Mouse (Mus musculus) midbrain, embryonic 10.5 days (tissue): ENCODE results near the gene BC049352. TPM values are rescaled to one million over a fixed set of nuclear protein-coding genes. Genes with fewer than 3 reads are reported as not detected.

Experiments used
- DNase-seq: peaks from one replicate; pipeline ENCODE4 v3.0.0-alpha.2; 2017; ENCODE audit warnings: low spot score
- H3K27ac ChIP-seq: fragments of 300-500 bp; sonication (generic); replicated peaks from 2 replicates; pipeline ENCODE4 v1.5.1; 2016; ENCODE audit warnings: mild to moderate bottlenecking
- H3K27me3 ChIP-seq: fragments of 300-500 bp; sonication (generic); 2 replicates; pipeline ENCODE4 v1.6.1; 2016; ENCODE audit warnings: low read depth, mild to moderate bottlenecking; ENCODE audit not compliant: poor library complexity, severe bottlenecking
- H3K36me3 ChIP-seq: fragments of 300-500 bp; sonication (generic); 2 replicates; pipeline ENCODE4 v1.6.1; 2016; ENCODE audit warnings: mild to moderate bottlenecking, moderate library complexity
- H3K4me1 ChIP-seq: fragments of 300-500 bp; sonication (generic); 2 replicates; pipeline ENCODE4 v1.6.1; 2016
- H3K4me3 ChIP-seq: fragments of 300-500 bp; sonication (generic); 2 replicates; pipeline ENCODE4 v1.5.1; 2016; ENCODE audit warnings: mild to moderate bottlenecking, moderate library complexity
- H3K9me3 ChIP-seq: fragments of 300-500 bp; sonication (generic); replicated peaks from 2 replicates; pipeline ENCODE4 v1.6.1; 2016; ENCODE audit warnings: mild to moderate bottlenecking
- WGBS: fragments of 180-500 bp; shearing (Covaris S2); methylation state at CpG from one replicate; pipeline ENCODE4 v1.1.7; 2016; 5-methylcytosine and 5-hydroxymethylcytosine counted together
- polyA plus RNA-seq: library from polyadenylated mRNA; unstranded; fragments of >200 nt; fragmentation: Nextera tagmentation; extraction: Ambion mirVana; gene quantifications from 2 replicates; pipeline ENCODE4 v1.2.1, GENCODE M21; 2016

BC049352 gene
- polyA plus RNA-seq, 1 experiment from 2014 or later = not detected

DNA sequence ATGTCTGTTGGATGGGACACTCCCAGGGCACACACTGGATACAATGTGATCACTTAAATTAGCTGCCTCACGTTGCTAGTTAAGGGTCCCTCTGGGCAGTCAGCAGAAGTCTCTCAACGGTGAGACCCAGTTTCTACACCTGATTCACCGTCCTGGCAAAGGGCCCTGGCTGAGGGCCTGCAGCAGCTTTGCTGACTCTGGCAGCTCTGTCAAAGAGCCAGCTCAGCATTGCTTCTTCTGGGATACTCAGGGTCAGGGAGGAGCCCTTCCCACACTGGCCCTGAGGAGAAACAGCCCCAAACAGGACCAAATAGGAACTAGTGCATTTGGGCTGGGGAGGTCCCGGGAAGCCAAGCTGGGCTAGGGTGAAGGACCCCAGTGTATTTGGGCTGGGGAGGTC is 79.7 kb downstream of the BC049352 start:
- H3K27ac ChIP-seq = no peak overlapping the region
- DNase-seq = no peak
- H3K4me3 ChIP-seq = no peak overlapping the region
- no peaks in the 10 kb centered on the region for H3K9me3 ChIP-seq
- no peaks in the 10 kb centered on the region for H3K36me3 ChIP-seq
- H3K4me1 ChIP-seq = no peaks in the 10 kb centered on the region
- WGBS = 80% methylated on average over 4 of the region's 4 CpGs
- H3K27me3 ChIP-seq = peaks cover 3% of the 10 kb centered on the region; the same call in 1 of the 2 replicates

DNA sequence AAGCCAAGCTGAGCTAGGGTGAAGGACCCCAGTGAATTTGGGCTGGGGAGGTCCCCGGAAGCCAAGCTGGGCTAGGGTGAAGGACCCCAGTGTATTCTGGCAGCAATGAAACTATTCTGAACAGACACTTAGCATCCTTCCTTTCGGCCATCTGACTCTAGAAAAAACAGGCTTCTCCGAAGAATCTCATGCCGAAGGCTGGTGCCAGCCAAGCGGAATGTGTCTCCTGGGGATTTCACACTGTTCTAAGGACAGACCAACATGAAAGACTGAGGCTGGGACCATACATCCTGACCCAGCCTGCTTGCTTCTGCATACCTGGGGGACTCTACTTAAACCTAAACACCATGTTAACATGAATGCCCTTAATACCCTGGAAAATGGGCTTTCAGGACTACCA is 80.1 kb downstream of the BC049352 start:
- DNase-seq = no peak
- Histone ChIP-seq H3K4me1 (no peaks in the 10 kb centered on the region), H3K4me3 (no peak overlapping the region), H3K27me3 (peaks cover 7% of the 10 kb centered on the region), H3K9me3 (no peaks in the 10 kb centered on the region), H3K27ac (no peak overlapping the region), H3K36me3 (no peaks in the 10 kb centered on the region)
- WGBS = 83% methylated on average over 5 of the region's 5 CpGs

DNA sequence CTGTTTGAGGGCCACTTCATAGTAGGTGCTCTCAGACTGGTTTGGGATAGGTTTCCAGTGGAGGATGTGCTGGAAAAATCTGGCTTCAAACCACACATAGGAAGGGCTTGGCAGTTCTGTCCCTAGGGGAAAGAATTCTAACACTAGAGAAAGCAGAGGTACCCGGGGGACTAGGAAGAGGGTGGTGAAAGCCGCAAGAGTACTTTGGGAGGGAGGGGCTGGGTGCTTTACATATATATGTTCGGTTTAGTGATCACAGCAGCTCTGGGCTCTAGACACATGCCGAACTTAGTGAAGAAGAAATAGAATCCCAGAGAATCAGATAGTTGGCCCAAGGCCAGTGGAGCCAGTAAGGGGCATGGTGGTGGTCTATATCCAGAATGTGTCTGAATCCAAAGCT is 85.3 kb downstream of the BC049352 start:
- Histone ChIP-seq H3K9me3 (no peaks in the 10 kb centered on the region), H3K4me3 (no peak overlapping the region), H3K36me3 (no peaks in the 10 kb centered on the region), H3K4me1 (peaks cover 18% of the 10 kb centered on the region), H3K27ac (no peak overlapping the region), H3K27me3 (peaks cover 57% of the 10 kb centered on the region)
- no peak for DNase-seq
- 94% methylated on average over 4 of the region's 4 CpGs for WGBS

DNA sequence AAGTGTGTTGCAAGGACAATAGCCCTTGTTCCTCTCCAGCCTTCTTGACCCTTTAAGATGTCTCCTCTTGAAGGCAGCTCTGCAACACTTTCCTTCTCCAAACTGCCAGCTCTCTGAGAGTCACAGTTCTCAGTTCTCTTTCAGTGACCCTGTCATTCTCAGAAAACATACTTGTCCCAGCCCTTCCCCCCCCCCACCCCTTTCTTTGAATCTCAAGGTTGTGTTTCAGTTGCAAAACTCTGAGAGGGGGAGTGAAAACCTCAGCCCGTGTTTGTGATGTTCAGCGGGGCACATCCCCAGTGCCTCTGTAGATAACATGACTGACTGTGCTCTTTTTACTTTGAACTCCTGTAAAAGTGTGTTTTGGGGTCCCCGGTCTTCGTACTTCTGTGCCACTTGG is 86.3 kb downstream of the BC049352 start:
- Histone ChIP-seq H3K4me1 (peaks cover 18% of the 10 kb centered on the region), H3K9me3 (no peaks in the 10 kb centered on the region), H3K27ac (no peak overlapping the region), H3K36me3 (no peaks in the 10 kb centered on the region), H3K4me3 (peak overlapping the region; percentile 55; the same call in 1 of the 2 replicates), H3K27me3 (peaks cover 61% of the 10 kb centered on the region)
- DNase-seq = no peak
- WGBS = 61% methylated on average over 4 of the region's 4 CpGs

DNA sequence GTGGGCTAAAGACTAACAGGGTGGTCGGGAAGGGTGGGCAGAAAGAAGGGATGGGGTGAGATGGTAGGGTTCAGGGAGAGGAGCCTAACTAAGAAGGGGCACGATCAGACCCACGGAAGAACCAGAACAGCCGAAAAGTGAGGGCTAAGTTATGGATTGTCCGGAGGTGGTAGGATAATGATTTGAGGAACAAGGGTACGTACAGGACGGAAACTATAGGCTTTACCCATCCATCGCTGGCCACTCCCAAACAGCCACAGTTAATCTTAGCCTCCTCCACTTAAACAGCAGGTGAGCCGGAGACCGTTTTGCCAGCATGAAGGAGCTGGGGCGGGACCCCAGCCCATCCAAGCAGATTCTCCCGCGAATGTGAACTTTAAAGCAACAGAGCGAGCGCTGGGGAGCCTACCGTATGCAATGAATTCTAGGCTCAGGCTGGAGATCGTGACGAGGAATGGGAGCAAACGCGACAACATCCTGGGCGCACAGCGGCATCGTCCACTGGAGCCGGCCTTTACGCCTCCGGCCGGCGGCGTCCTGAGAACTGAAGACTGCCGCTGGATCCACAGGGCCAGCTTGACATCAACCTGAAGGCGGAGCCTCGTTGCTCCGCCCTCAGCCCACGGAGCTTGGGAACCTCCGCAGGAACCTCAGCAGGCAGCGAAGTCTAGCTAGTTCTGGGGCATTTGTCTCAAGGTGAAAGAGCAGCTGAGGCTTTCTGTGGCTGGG is 87.0 kb downstream of the BC049352 start, which contains the start of gene Il10ra:
Gene Il10ra, minus strand, starts transcription at position 553 of the 729 bp plus-strand sequence.
- Histone ChIP-seq H3K27me3 (peaks cover 61% of the 10 kb centered on the region), H3K9me3 (no peaks in the 10 kb centered on the region), H3K36me3 (no peaks in the 10 kb centered on the region), H3K27ac (0 out of 2 replicates have a peak within 1 kb of the TSS, but pooled peaks have one; percentile 24), H3K4me1 (peaks cover 18% of the 10 kb centered on the region), H3K4me3 (peak within 1 kb of the TSS; percentile 55)
- WGBS = 6% methylated on average over 36 of the region's 36 CpGs
- peak; percentile 53 for DNase-seq

DNA sequence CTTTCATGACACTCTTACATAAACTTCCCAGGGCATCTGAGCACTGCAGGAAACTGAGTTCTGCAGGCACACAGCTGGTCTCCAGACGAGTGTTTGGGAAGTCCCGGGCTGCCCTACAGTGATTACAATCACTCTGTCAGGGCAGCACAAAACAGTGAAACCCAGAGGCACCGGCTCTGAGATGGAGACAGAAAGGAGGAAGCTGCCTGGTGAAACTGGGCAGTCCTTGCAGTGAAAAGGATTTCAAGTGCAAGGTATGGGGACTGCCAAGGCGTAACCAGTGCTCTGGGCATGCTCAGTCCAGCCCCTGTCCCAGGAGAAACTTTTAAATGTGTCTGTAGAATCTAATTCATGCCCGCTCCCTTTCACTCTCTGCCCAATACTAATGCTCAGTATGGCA is 90.4 kb downstream of the BC049352 start:
- H3K27ac ChIP-seq = no peak overlapping the region
- WGBS = 53% methylated on average over 5 of the region's 5 CpGs
- H3K27me3 ChIP-seq = peaks cover 51% of the 10 kb centered on the region
- no peaks in the 10 kb centered on the region for H3K36me3 ChIP-seq
- peaks cover 18% of the 10 kb centered on the region for H3K4me1 ChIP-seq
- no peak overlapping the region for H3K4me3 ChIP-seq
- no peak for DNase-seq
- H3K9me3 ChIP-seq = no peaks in the 10 kb centered on the region

DNA sequence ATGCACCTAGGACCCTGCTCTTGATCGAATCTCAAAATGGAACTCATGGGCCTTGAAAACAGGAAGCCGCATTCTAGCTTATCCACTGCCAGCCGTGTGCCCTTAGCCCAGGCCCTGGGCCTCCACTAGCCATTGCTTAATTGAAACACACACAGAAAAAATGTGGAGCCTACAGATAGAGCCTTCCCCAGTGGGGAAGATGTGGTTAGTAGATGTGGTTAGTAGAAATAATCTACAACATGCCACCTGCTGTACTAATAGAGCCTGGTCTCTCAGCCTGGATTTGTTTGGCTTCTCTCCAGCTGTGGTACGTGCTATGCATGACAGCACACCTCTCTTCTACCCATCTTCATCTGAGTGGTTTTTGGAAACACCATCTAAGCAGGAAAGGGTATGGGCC is 92.4 kb downstream of the BC049352 start:
- no peak for DNase-seq
- Histone ChIP-seq H3K4me1 (peaks cover 1% of the 10 kb centered on the region), H3K9me3 (no peaks in the 10 kb centered on the region), H3K27ac (no peak overlapping the region), H3K36me3 (no peaks in the 10 kb centered on the region), H3K27me3 (peaks cover 31% of the 10 kb centered on the region), H3K4me3 (no peak overlapping the region)
- WGBS = 83% methylated on average over 4 of the region's 4 CpGs

DNA sequence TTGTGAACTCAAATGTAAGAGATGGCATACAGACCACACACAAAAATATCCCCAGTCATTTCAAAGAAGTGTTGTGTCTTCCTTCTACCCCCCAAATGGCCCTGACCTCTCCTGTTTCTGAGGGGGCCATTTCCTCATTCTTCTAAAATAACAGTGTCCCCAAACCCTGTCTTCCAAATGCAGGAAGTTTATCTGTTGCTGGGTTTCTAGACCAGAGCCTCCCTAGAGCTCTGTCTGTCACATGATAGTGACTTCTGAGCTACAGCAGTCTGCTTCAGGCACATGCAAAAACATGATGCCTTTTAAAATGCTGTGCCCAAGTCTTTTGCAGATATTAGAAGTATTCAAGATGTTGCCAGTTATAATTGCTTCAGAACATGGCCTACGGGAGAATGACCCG is 92.8 kb downstream of the BC049352 start:
- 95% methylated on average over 2 of the region's 2 CpGs for WGBS
- Histone ChIP-seq H3K27me3 (peaks cover 27% of the 10 kb centered on the region), H3K9me3 (no peaks in the 10 kb centered on the region), H3K4me3 (no peak overlapping the region), H3K36me3 (no peaks in the 10 kb centered on the region), H3K4me1 (no peaks in the 10 kb centered on the region), H3K27ac (no peak overlapping the region)
- DNase-seq = no peak

DNA sequence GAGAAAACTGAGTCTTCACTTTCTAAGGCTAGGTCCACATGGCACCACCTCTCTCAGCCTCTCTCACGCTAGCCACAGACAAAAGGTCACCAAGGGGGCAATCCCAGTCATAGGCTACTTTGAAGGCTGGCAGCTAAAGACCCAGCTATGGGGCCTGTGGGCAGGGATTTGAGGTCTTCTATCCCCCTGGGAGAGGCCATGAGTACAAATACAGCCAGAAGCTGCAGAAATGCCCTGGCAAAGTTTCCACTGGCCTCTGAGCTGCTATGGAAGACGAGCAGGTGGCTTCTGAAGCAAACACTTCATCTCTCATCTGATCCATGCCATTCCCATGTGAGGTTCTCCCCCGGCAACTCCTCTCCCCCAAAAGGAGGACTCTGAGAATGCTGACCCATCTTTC is 98.3 kb downstream of the BC049352 start:
- Histone ChIP-seq H3K27me3 (no peaks in the 10 kb centered on the region), H3K27ac (no peak overlapping the region), H3K4me3 (no peak overlapping the region), H3K9me3 (no peaks in the 10 kb centered on the region), H3K4me1 (no peaks in the 10 kb centered on the region), H3K36me3 (no peaks in the 10 kb centered on the region)
- WGBS = 84% methylated on average over 3 of the region's 3 CpGs
- DNase-seq = no peak

DNA sequence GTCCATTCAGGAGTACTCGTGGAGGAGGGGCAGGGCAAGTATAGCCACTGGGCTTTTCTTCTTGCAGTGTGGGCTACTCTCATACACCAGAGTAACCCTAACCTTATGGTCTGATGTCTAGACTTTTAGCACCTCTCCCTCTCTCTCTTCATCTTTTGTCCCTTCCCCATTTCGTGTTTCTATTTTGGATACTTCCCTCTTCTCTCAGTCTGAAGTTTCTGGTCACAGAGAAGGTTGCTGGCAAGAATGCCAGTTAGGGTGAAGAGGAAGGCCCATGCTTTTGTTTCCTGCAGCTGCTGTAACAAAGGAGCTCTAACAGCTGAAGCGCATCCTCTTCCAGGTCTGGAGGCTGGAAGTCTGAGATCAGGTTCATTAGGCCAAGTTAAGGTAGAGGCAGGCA is 99.1 kb downstream of the BC049352 start:
- no peak for DNase-seq
- Histone ChIP-seq H3K9me3 (no peaks in the 10 kb centered on the region), H3K36me3 (no peaks in the 10 kb centered on the region), H3K4me1 (no peaks in the 10 kb centered on the region), H3K27me3 (no peaks in the 10 kb centered on the region), H3K27ac (no peak overlapping the region), H3K4me3 (no peak overlapping the region)
- 78% methylated on average over 3 of the region's 3 CpGs for WGBS

DNA sequence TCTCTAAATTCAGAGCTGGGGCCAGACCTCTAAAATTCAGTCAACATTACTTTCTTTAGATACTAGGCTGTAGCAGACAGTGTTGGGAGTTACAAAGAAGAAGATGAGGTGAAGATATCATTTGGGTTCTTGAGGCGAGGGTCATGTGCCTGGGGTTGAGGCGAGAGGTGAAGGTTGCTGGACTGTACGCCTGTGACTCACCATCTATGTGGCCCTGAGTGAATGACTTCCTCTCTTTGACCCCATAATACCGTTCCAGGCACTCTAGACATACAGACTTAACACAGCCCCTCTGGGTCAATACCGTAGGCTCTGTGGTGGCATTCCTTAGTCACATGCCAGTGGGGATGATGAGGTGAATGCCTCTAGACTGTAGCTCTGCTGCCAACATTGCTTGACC is 100.7 kb downstream of the BC049352 start:
- H3K4me3 ChIP-seq = no peak overlapping the region
- no peaks in the 10 kb centered on the region for H3K9me3 ChIP-seq
- no peak overlapping the region for H3K27ac ChIP-seq
- H3K4me1 ChIP-seq = no peaks in the 10 kb centered on the region
- no peaks in the 10 kb centered on the region for H3K27me3 ChIP-seq
- DNase-seq = no peak
- no peaks in the 10 kb centered on the region for H3K36me3 ChIP-seq
- WGBS = 92% methylated on average over 5 of the region's 5 CpGs

DNA sequence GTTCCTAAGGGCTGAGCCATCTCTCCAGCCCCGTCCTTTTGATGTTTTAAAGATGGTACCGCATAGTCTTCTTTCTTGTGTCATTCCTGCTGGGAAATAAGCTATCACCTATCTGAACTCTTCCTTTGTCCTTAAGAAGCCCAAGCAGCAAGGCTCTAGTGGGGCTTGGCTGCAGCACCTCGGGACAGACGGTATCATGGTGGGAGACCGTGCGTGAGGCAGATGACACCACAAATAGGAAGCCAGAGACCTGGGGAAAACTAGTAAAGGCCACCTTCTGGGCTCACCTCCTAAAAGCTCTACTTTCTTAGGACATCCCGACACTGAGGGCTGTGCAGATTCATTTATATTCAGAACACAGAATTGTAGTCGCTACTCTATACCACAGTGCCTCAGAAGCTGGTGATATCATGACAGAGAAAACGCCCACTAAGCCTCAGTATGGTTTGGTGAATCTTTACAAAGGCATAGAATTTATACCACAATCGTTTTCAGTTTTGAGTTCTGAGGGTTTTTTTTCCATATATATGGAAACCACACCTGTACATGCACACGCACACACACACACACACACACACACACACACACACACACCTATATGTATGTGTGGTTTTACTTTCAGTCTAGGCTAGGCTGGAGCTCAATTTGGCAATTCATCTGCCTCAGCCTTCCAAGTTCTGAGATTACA is 109.8 kb downstream of the BC049352 start:
- no peaks in the 10 kb centered on the region for H3K36me3 ChIP-seq
- H3K27ac ChIP-seq = no peak overlapping the region
- peaks cover 7% of the 10 kb centered on the region; the same call in 1 of the 2 replicates for H3K27me3 ChIP-seq
- peaks cover 11% of the 10 kb centered on the region for H3K4me1 ChIP-seq
- no peak for DNase-seq
- H3K9me3 ChIP-seq = no peaks in the 10 kb centered on the region
- WGBS = 84% methylated on average over 11 of the region's 11 CpGs
- no peak overlapping the region for H3K4me3 ChIP-seq
